Mouse (Mus musculus) hindbrain, embryonic 13.5 days (tissue): Measurements from ENCODE around the gene Pde2a. TPM values are rescaled to one million over a fixed set of nuclear protein-coding genes. Genes with fewer than 3 reads are reported as not detected.

Experiments used
- ATAC-seq: fragments of 200-750 bp; cut with Nextera tagmentation; 2 replicates; pipeline ENCODE4 v1.8.0; 2017; ENCODE audit warnings: moderate TSS enrichment; ENCODE audit not compliant: low FRiP score
- H3K27ac ChIP-seq: fragments of 300-500 bp; sonication (generic); 2 replicates; pipeline ENCODE4 v1.5.1; 2015; ENCODE audit warnings: inconsistent platforms, mild to moderate bottlenecking, moderate library complexity
- H3K27me3 ChIP-seq: fragments of 300-500 bp; sonication (generic); 2 replicates; pipeline ENCODE4 v1.6.1; 2015; ENCODE audit warnings: mild to moderate bottlenecking, inconsistent platforms
- H3K36me3 ChIP-seq: fragments of 300-500 bp; sonication (generic); 2 replicates; pipeline ENCODE4 v1.6.1; 2015; ENCODE audit warnings: mild to moderate bottlenecking, inconsistent platforms
- H3K4me1 ChIP-seq: fragments of 300-500 bp; sonication (generic); replicated peaks from 2 replicates; pipeline ENCODE4 v1.6.1; 2015; ENCODE audit warnings: inconsistent platforms
- H3K4me2 ChIP-seq: fragments of 300-500 bp; sonication (generic); 2 replicates; pipeline ENCODE4 v1.6.1; 2015; ENCODE audit warnings: inconsistent platforms, mild to moderate bottlenecking, moderate library complexity
- H3K4me3 ChIP-seq: fragments of 300-500 bp; sonication (generic); 2 replicates; pipeline ENCODE4 v1.5.1; 2015; ENCODE audit warnings: mild to moderate bottlenecking, inconsistent platforms
- H3K9ac ChIP-seq: fragments of 300-500 bp; sonication (generic); 2 replicates; pipeline ENCODE4 v1.6.1; 2015; ENCODE audit warnings: mild to moderate bottlenecking, inconsistent platforms
- H3K9me3 ChIP-seq: fragments of 300-500 bp; sonication (generic); 2 replicates; pipeline ENCODE4 v1.6.1; 2016; ENCODE audit warnings: inconsistent platforms
- WGBS: fragments of 180-500 bp; shearing (Covaris S2); methylation state at CpG from one replicate; pipeline ENCODE4 v1.1.7; 2015; 5-methylcytosine and 5-hydroxymethylcytosine counted together
- polyA plus RNA-seq: library from polyadenylated mRNA; unstranded; fragments of >200 nt; fragmentation: Nextera tagmentation; extraction: Ambion mirVana; gene quantifications from 2 replicates; pipeline ENCODE4 v1.2.1, GENCODE M21; 2015

The Pde2a gene
- polyA plus RNA-seq, 1 experiment from 2014 or later, result 28.8 TPM

- Histone ChIP-seq H3K36me3 (no peaks in the 10 kb centered on the region), H3K4me1 (peaks cover 26% of the 10 kb centered on the region; the same call in 1 of the 2 replicates), H3K4me2 (no peak overlapping the region), H3K9ac (no peak overlapping the region), H3K27ac (no peak overlapping the region), H3K9me3 (no peaks in the 10 kb centered on the region), H3K4me3 (no peak overlapping the region), H3K27me3 (no peaks in the 10 kb centered on the region)
- ATAC-seq, result no peak
- 31% methylated on average over 1 of the region's 1 CpGs for WGBS
Observed at GRCm38 (mm10) chr7:101437876-101438275, 16.4 kb downstream of the Pde2a start.

GRCm38 (mm10) chr7:101443093-101443492, 21.6 kb downstream of the Pde2a start:
- Histone ChIP-seq H3K9ac (no peak overlapping the region), H3K4me2 (no peak overlapping the region), H3K4me3 (no peak overlapping the region), H3K9me3 (no peaks in the 10 kb centered on the region), H3K27ac (peak overlapping the region; percentile 69), H3K36me3 (no peaks in the 10 kb centered on the region), H3K27me3 (0 out of 2 replicates have a peak, but pooled peaks cover 9% of the 10 kb centered on the region), H3K4me1 (peaks cover 30% of the 10 kb centered on the region)
- 62% methylated on average over 10 of the region's 10 CpGs for WGBS
- no peak for ATAC-seq

- no peak overlapping the region for H3K9ac ChIP-seq
- no peak overlapping the region for H3K27ac ChIP-seq
- no peak overlapping the region for H3K4me2 ChIP-seq
- H3K4me3 ChIP-seq, result no peak overlapping the region
- ATAC-seq, result no peak
- peaks cover 30% of the 10 kb centered on the region for H3K4me1 ChIP-seq
- 75% methylated on average over 4 of the region's 4 CpGs for WGBS
- 0 out of 2 replicates have a peak, but pooled peaks cover 9% of the 10 kb centered on the region for H3K27me3 ChIP-seq
- H3K9me3 ChIP-seq, result no peaks in the 10 kb centered on the region
- H3K36me3 ChIP-seq, result no peaks in the 10 kb centered on the region
Observed at GRCm38 (mm10) chr7:101444211-101444610, 22.7 kb downstream of the Pde2a start.

GRCm38 (mm10) chr7:101449855-101450254, 28.4 kb downstream of the Pde2a start:
- Histone ChIP-seq H3K27ac (no peak overlapping the region), H3K4me1 (peaks cover 15% of the 10 kb centered on the region), H3K27me3 (peaks cover 35% of the 10 kb centered on the region), H3K9ac (no peak overlapping the region), H3K9me3 (no peaks in the 10 kb centered on the region), H3K36me3 (no peaks in the 10 kb centered on the region), H3K4me3 (no peak overlapping the region), H3K4me2 (no peak overlapping the region)
- 53% methylated on average over 3 of the region's 3 CpGs for WGBS
- no peak for ATAC-seq

- peaks cover 41% of the 10 kb centered on the region for H3K27me3 ChIP-seq
- no peak overlapping the region for H3K27ac ChIP-seq
- peak overlapping the region; percentile 99 for H3K4me2 ChIP-seq
- ATAC-seq, result peak; percentile 76
- H3K4me1 ChIP-seq, result peaks cover 24% of the 10 kb centered on the region
- no peaks in the 10 kb centered on the region for H3K36me3 ChIP-seq
- H3K4me3 ChIP-seq, result peak overlapping the region; percentile 55
- no peaks in the 10 kb centered on the region for H3K9me3 ChIP-seq
- H3K9ac ChIP-seq, result peak overlapping the region; percentile 75
- WGBS, result under 1% methylated on average over 45 of the region's 68 CpGs
Observed at GRCm38 (mm10) chr7:101450422-101451401, 29.2 kb downstream of the Pde2a start.

- Histone ChIP-seq H3K4me1 (peaks cover 42% of the 10 kb centered on the region), H3K9ac (no peak overlapping the region), H3K27ac (no peak overlapping the region), H3K36me3 (no peaks in the 10 kb centered on the region), H3K4me3 (no peak overlapping the region; the same call in 1 of the 2 replicates), H3K27me3 (peaks cover 47% of the 10 kb centered on the region), H3K9me3 (no peaks in the 10 kb centered on the region), H3K4me2 (peak overlapping the region; percentile 99)
- no peak for ATAC-seq
- WGBS, result 87% methylated on average over 3 of the region's 3 CpGs
Observed at GRCm38 (mm10) chr7:101452669-101453068, 31.2 kb downstream of the Pde2a start.

GRCm38 (mm10) chr7:101453296-101453695, 31.8 kb downstream of the Pde2a start:
- H3K4me2 ChIP-seq, result peak overlapping the region; percentile 10; the same call in 1 of the 2 replicates
- peaks cover 48% of the 10 kb centered on the region for H3K4me1 ChIP-seq
- peaks cover 49% of the 10 kb centered on the region for H3K27me3 ChIP-seq
- WGBS, result 93% methylated on average over 3 of the region's 3 CpGs
- H3K36me3 ChIP-seq, result no peaks in the 10 kb centered on the region
- H3K27ac ChIP-seq, result no peak overlapping the region
- no peak for ATAC-seq
- H3K9me3 ChIP-seq, result no peaks in the 10 kb centered on the region
- H3K4me3 ChIP-seq, result no peak overlapping the region
- H3K9ac ChIP-seq, result 0 out of 2 replicates have a peak overlapping the region, but pooled peaks have one; percentile 5

GRCm38 (mm10) chr7:101453725-101454124, 32.2 kb downstream of the Pde2a start:
- Histone ChIP-seq H3K4me1 (peaks cover 50% of the 10 kb centered on the region), H3K4me3 (no peak overlapping the region), H3K27ac (no peak overlapping the region), H3K9me3 (no peaks in the 10 kb centered on the region), H3K36me3 (no peaks in the 10 kb centered on the region), H3K4me2 (peak overlapping the region; percentile 10; the same call in 1 of the 2 replicates), H3K9ac (no peak overlapping the region), H3K27me3 (peaks cover 49% of the 10 kb centered on the region)
- 15% methylated on average over 8 of the region's 8 CpGs for WGBS
- ATAC-seq, result no peak

GRCm38 (mm10) chr7:101454479-101454878, 33.0 kb downstream of the Pde2a start:
- Histone ChIP-seq H3K36me3 (no peaks in the 10 kb centered on the region), H3K27ac (no peak overlapping the region), H3K4me3 (no peak overlapping the region), H3K9ac (no peak overlapping the region), H3K4me2 (no peak overlapping the region), H3K27me3 (peaks cover 50% of the 10 kb centered on the region), H3K9me3 (no peaks in the 10 kb centered on the region), H3K4me1 (peaks cover 56% of the 10 kb centered on the region)
- 88% methylated on average over 9 of the region's 9 CpGs for WGBS
- no peak for ATAC-seq

- no peaks in the 10 kb centered on the region for H3K9me3 ChIP-seq
- no peak overlapping the region for H3K27ac ChIP-seq
- H3K9ac ChIP-seq, result no peak overlapping the region
- no peak for ATAC-seq
- peaks cover 62% of the 10 kb centered on the region for H3K4me1 ChIP-seq
- H3K27me3 ChIP-seq, result peaks cover 48% of the 10 kb centered on the region
- H3K4me3 ChIP-seq, result no peak overlapping the region
- H3K4me2 ChIP-seq, result no peak overlapping the region
- no peaks in the 10 kb centered on the region for H3K36me3 ChIP-seq
- 68% methylated on average over 6 of the region's 6 CpGs for WGBS
Observed at GRCm38 (mm10) chr7:101455141-101455540, 33.6 kb downstream of the Pde2a start.

- 67% methylated on average over 4 of the region's 4 CpGs for WGBS
- no peak for ATAC-seq
- Histone ChIP-seq H3K4me1 (peaks cover 66% of the 10 kb centered on the region), H3K4me3 (no peak overlapping the region), H3K36me3 (no peaks in the 10 kb centered on the region), H3K9ac (no peak overlapping the region), H3K27ac (no peak overlapping the region), H3K9me3 (no peaks in the 10 kb centered on the region), H3K27me3 (peaks cover 46% of the 10 kb centered on the region), H3K4me2 (no peak overlapping the region)
Observed at GRCm38 (mm10) chr7:101456318-101456717, 34.8 kb downstream of the Pde2a start.

- 39% methylated on average over 5 of the region's 5 CpGs for WGBS
- peaks cover 41% of the 10 kb centered on the region for H3K27me3 ChIP-seq
- no peak overlapping the region for H3K4me2 ChIP-seq
- no peaks in the 10 kb centered on the region for H3K9me3 ChIP-seq
- peaks cover 64% of the 10 kb centered on the region for H3K4me1 ChIP-seq
- H3K27ac ChIP-seq, result no peak overlapping the region; the same call in 1 of the 2 replicates
- no peaks in the 10 kb centered on the region for H3K36me3 ChIP-seq
- no peak for ATAC-seq
- no peak overlapping the region for H3K9ac ChIP-seq
- no peak overlapping the region for H3K4me3 ChIP-seq
Observed at GRCm38 (mm10) chr7:101456789-101457188, 35.3 kb downstream of the Pde2a start.
